Mouse (Mus musculus) bone marrow macrophage, adult 2 months (primary cell): Measurements from ENCODE around the gene Iqsec2. TPM values are rescaled to one million over a fixed set of nuclear protein-coding genes. Genes with fewer than 3 reads are reported as not detected.

Experiments
- H3K27ac ChIP-seq: 2 replicates; pipeline ENCODE4 v1.5.1; 2012; ENCODE audit warnings: low read depth, low read length; ENCODE audit not compliant: insufficient read depth
- H3K4me1 ChIP-seq: 2 replicates; pipeline ENCODE4 v1.6.1; 2012; ENCODE audit warnings: low read length; ENCODE audit not compliant: control insufficient read depth, insufficient read depth
- H3K4me3 ChIP-seq: 2 replicates; pipeline ENCODE4 v1.5.1; 2012; ENCODE audit warnings: mild to moderate bottlenecking, low read length, moderate library complexity; ENCODE audit not compliant: insufficient read depth
- CTCF ChIP-seq: IDR thresholded peaks from 2 replicates; pipeline ENCODE4 v1.5.1; 2012; ENCODE audit warnings: low read depth, mild to moderate bottlenecking, low read length, moderate library complexity
- POLR2A ChIP-seq: IDR thresholded peaks from 2 replicates; pipeline ENCODE4 v1.6.1; 2012; ENCODE audit warnings: mild to moderate bottlenecking, low read depth, low read length, borderline replicate concordance
- polyA plus RNA-seq: library from polyadenylated mRNA; stranded (reverse); fragments of >200 nt; gene quantifications from 2 replicates; pipeline ENCODE4 v1.2.4, GENCODE M21; 2012; ENCODE audit not compliant: missing spikeins, insufficient read depth, insufficient read length

Iqsec2 gene
- polyA plus RNA-seq, 1 experiment: 41.1 TPM

GRCm38 (mm10) chrX:152203247-152203646 lies 59.2 kb downstream of the Iqsec2 start:
- Histone ChIP-seq H3K4me1 (peaks cover 19% of the 10 kb centered on the region), H3K27ac (no peak overlapping the region)

GRCm38 (mm10) chrX:152205486-152205885 lies 61.4 kb downstream of the Iqsec2 start:
- TF ChIP-seq CTCF (no peak), POLR2A (no peak)
- H3K4me3 ChIP-seq: no peak overlapping the region
- no peak overlapping the region for H3K27ac ChIP-seq
- peaks cover 18% of the 10 kb centered on the region for H3K4me1 ChIP-seq

More at GRCm38 (mm10) chrX:152203247-152203646, 59.2 kb downstream of the Iqsec2 start:
- TF ChIP-seq CTCF (no peak), POLR2A (no peak)
- no peak overlapping the region for H3K4me3 ChIP-seq

DNA sequence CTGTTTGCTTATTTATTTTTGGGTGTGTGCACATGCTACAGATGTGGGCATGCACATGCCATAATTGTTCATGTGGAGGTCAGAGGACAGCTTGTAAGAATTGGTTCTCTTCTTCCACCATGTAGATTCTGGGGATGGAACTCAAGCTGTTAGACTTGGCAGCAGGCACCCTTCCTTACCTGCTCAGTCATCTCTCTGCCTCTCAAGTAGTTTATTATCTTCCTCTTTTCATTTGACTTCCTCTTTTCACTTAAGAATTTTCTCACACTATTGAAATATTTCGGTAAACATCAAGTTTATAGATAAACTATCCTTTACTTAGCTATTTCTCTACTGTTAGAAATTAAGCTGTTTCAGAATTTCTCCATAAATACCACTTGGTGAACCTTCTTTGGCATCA lies 70.6 kb downstream of the Iqsec2 start:
- H3K4me3 ChIP-seq: no peak overlapping the region
- H3K4me1 ChIP-seq: peaks cover 10% of the 10 kb centered on the region; the same call in 1 of the 2 replicates
- H3K27ac ChIP-seq: no peak overlapping the region
- TF ChIP-seq POLR2A (no peak), CTCF (no peak)

- TF ChIP-seq POLR2A (no peak), CTCF (no peak)
- H3K27ac ChIP-seq: no peak overlapping the region
- no peak overlapping the region for H3K4me3 ChIP-seq
- peaks cover 10% of the 10 kb centered on the region; the same call in 1 of the 2 replicates for H3K4me1 ChIP-seq
Observed at GRCm38 (mm10) chrX:152218529-152218928, 74.5 kb downstream of the Iqsec2 start.

- Histone ChIP-seq H3K27ac (no peak overlapping the region), H3K4me3 (no peak overlapping the region), H3K4me1 (peaks cover 11% of the 10 kb centered on the region; the same call in 1 of the 2 replicates)
- TF ChIP-seq CTCF (no peak), POLR2A (no peak)
Observed at GRCm38 (mm10) chrX:152221721-152222120, 77.7 kb downstream of the Iqsec2 start.

GRCm38 (mm10) chrX:152222226-152222625 lies 78.2 kb downstream of the Iqsec2 start:
- Histone ChIP-seq H3K27ac (no peak overlapping the region), H3K4me1 (peaks cover 14% of the 10 kb centered on the region), H3K4me3 (no peak overlapping the region)
- no peak for TF ChIP-seq CTCF
- no peak for TF ChIP-seq POLR2A

- Histone ChIP-seq H3K4me1 (peaks cover 11% of the 10 kb centered on the region), H3K4me3 (no peak overlapping the region), H3K27ac (no peak overlapping the region)
- TF ChIP-seq CTCF (no peak), POLR2A (no peak)
Observed at GRCm38 (mm10) chrX:152223313-152223712, 79.2 kb downstream of the Iqsec2 start.

DNA sequence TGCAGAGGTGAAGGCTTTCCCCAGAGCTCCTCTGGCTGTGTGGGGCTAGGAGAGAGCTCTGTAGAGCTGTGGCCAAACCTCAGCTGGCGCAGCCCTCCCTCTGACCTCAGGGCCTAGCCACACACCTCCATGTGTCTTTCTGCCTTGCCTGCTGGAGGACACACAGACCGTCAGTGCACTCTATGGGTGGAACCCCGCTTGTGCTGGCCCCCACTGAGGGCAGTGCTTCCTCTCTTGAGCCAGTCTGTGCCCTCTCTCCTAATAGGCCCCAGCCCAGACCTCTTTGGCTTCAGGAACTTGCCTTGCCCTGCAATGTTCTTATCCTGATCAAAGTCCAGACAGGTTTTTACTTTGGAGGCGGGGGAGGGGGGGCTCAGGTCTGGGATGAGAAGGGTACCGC lies 80.2 kb downstream of the Iqsec2 start:
- Histone ChIP-seq H3K4me1 (peaks cover 6% of the 10 kb centered on the region), H3K27ac (no peak overlapping the region), H3K4me3 (no peak overlapping the region)
- no peak for TF ChIP-seq CTCF
- TF ChIP-seq POLR2A: no peak

DNA sequence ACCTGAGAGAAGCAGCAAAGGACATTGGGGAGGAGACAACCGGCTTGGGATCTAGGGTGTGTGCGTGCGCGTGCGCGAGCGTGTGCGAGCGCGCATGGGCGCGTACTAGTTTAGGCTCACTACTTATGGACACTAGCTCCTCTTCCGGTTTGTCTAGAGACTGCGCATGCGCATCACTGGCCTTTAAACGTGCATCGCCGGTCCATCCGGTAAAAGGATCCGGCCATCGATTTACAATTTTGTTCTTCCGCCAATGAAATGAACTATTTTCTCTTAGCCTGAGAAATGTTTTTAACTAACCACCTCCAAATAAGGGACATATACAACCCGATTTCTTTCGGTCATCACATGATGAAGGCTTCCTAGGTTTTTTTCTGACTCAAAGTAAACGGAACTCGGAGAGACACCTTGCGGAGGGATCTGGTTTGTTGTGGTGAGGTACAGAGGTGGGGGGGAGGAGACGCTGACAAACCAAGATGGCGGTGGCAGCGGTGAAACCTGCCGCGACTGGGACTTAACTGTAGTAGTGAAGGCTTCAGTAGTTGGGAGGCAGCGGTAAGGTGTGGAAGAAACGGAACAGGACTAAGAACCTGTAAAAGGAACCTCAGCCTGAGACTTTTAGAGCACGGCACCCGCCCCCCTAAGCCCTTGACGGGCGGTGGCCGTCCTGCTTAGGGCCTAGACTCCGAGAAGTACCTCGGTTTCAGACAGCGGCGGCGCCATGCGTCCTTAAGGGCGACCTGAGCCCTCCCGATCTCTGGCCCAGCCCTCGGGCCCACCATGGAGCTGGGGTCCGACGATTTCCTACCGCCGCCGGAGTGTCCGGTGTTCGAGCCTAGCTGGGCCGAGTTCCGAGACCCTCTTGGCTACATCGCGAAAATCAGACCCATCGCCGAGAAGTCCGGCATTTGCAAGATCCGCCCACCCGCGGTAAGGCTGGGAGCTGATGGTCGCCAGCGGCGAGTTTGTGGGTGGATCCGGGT lies 89.0 kb downstream of the Iqsec2 start, which contains the start of gene Kdm5c:
Kdm5c (plus strand) TSS at position 240 of the 983 bp plus-strand sequence.
- H3K4me1 ChIP-seq: peaks cover 12% of the 10 kb centered on the region
- H3K27ac ChIP-seq: peak within 1 kb of the TSS; percentile 59
- no peak for TF ChIP-seq POLR2A
- TF ChIP-seq CTCF: no peak
- H3K4me3 ChIP-seq: peak within 1 kb of the TSS; percentile 80

DNA sequence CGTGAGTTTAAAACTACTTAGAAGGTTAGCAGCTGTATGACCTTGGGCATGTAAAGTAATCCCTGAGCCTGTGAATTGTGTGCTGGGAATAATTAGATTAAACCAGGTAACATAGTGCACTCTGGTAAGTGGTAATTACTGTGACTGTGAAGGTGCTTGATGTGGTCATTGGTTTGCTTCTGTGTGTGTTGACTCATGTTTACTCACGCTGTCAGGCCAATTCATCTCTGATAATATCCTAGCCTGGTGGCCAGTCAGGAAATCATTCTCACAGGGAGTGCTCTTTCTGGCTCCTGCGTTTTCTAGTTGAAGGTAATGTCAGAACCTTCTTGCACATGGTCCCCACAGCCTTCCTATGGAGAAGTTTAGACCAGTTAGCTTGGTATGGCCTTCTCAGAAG lies 90.1 kb downstream of the Iqsec2 start:
- Histone ChIP-seq H3K27ac (no peak overlapping the region), H3K4me1 (peaks cover 12% of the 10 kb centered on the region), H3K4me3 (peak overlapping the region; percentile 80)
- TF ChIP-seq CTCF (no peak), POLR2A (no peak)
